Mouse (Mus musculus) cerebellum, adult 11 months (tissue): Measurements from ENCODE around the gene Mtss1l.
"Not testable (repeated sequence)": the region's sequence is repeated elsewhere in the genome, so short reads cannot be mapped to it uniquely, and the experiment has no call there.

Source experiments
- DNase-seq: peaks from one replicate; pipeline ENCODE4 v3.0.0; 2022

Gene Mtss1l

DNA sequence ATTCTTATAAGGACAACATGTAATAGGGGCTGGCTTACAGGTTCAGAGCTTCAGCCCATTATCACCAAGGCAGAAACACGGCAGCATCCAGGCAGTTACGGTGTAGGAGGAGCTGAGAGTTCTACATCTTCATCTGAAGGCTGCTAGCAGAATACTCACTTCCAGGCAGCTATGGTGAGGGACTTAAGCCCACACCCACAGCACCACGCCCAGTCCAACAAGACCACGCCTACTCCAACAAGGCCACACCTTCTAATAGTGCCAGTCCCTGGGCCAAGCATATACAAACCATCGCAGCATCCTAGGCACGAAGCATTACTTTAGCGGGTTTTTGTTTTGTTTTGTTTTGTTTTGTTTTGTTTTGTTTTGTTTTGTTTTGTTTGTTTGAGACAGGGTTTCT is 65.2 kb downstream of the Mtss1l start:
- DNase-seq = not testable (repeated sequence)

- DNase-seq = no peak
Measured at GRCm38 (mm10) chr8:110786934-110787333, 65.7 kb downstream of the Mtss1l start.

DNA sequence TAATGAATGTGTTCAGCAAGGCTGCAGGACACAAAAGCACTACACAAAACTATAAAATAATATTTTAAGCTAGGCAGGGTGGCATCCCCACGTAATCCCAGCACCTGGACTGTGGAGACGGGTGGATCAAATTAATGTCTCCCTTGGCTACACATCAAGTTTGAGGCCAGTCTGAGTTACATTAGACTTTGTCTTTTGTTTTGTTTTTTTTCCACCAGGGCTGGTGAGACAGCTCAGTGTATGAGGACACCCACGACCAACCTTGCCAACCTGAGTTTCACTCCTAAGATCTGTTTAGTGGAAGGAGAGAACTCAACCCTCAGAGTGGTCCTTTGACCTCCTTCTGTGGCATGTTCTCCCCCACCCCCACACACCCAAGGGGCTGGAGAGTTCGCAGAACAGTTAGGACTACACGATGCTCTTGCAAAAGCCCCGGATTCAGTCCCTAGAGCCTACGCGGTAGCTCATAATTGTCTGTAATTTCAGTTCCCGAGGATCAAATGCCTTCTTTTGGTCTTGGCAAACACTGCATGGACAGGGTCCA is 66.2 kb downstream of the Mtss1l start:
- DNase-seq = no peak

DNA sequence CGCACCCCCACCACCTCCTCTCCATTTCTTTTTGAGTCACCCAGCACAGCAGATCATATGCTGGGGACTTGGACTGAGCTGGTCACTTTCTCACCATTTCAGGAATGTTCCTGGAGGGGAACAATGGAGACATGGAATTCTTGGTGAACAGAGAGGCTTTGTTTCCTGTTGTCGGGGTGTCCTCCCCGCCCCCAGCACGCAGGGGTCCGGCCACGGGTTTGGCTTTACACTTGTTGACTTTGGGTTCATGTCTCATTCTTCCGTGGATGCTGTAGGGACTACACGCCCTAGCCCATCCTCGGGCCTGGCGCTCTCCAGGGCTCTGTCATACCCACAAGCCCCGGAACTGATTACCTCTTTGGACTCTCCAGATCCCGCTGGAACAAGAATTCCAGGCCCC is 67.7 kb downstream of the Mtss1l start:
- DNase-seq = no peak

DNA sequence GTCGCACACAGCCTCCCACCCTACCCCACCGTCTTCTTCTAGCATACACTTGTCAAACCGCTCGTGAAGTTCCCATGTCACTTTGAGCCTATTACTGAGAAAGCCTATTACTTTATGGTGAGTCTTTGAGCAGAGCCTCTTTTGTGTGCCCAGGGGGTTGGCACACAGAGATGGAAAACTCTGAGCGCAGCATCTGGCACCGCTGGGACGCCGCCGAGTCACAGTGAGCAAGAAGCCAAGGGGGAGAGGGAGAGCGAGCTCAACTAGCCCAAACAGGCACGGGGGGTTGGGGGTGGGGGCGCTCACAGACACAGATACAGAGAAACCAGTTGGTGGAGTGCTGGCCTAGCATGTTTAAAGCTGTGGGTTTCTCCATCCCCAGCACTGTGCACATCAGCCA is 68.3 kb downstream of the Mtss1l start:
- no peak for DNase-seq

DNA sequence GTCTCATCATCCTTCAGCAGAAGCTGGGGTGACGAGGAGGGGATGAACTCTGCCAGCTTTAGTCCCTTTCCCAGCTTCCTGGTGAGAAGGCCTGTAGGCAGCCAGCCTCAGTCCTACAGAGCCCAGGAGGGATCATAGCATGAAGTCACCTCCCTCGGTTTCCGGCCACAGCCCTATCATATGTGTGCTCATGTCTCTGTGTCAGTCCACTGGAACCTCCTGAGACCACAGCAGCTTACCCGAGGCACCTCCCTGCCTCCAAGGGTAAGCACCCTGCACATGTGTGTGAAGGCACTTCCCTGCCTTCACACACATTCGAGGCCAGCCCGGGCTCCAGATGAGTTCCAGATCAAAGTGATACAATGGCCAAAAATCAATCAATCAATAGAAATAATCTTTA is 69.0 kb downstream of the Mtss1l start:
- DNase-seq = no peak
